10 mouse cellular contexts compared by ENCODE assay signal in genomic region chr13:35967690-35968089, GRCm38 (mm10). TPM values are rescaled to one million over a fixed set of nuclear protein-coding genes. Genes with fewer than 3 reads are reported as not detected.
A peak's percentile ranks its signal among the peaks of the same experiment; 100 is the strongest.
DNase-seq lines count a peak whose midpoint lies in the region; ATAC-seq lines count a peak whose summit lies in the region.
"Had no signal": no experiment of that assay in that cellular context is flagged by ENCODE, and none has a peak within 500 bp of the region (broad histone marks: within the 10 kb centered on the region; RNA-seq: fewer than 3 reads in every experiment).

No protein-coding gene starts in this region.

- peak overlapping the region; percentile 100 for H3K4me2 ChIP-seq in heart, embryonic 14.5 days (ENCODE audit: low read length)
- peak overlapping the region; percentile 99 for H3K4me2 ChIP-seq in hindbrain, embryonic 15.5 days
- peak overlapping the region; percentile 100 for H3K4me2 ChIP-seq in midbrain, embryonic 15.5 days

- H3K27ac ChIP-seq in heart, embryonic 14.5 days (replicated peaks in 1 of 2; ENCODE audit: control insufficient read depth in 1 of 2, insufficient read depth in 1 of 2, low read depth in 2 of 2, low read length in 2 of 2): peak overlapping the region; percentile 56 to 63; a peak in 3 of 4 replicates
- no peak overlapping the region for H3K27ac ChIP-seq in hindbrain, embryonic 15.5 days (replicated peaks)
- no peak overlapping the region for H3K27ac ChIP-seq in midbrain, embryonic 15.5 days

- no peaks in the 10 kb centered on the region; the same call in 1 of the 2 replicates for H3K9me3 ChIP-seq in heart, embryonic 14.5 days (ENCODE audit: control insufficient read depth, low read length)
- no peaks in the 10 kb centered on the region for H3K9me3 ChIP-seq in hindbrain, embryonic 15.5 days
- no peaks in the 10 kb centered on the region for H3K9me3 ChIP-seq in midbrain, embryonic 15.5 days

- H3K4me1 ChIP-seq in heart, embryonic 14.5 days (ENCODE audit: control insufficient read depth in 2 of 2, insufficient read depth in 2 of 2, low read length in 2 of 2): peaks cover 6 to 10% of the 10 kb centered on the region in 2 experiments; a peak in 2 of 4 replicates
- H3K4me1 ChIP-seq in hindbrain, embryonic 15.5 days (replicated peaks): peaks cover 17% of the 10 kb centered on the region
- peaks cover 25% of the 10 kb centered on the region for H3K4me1 ChIP-seq in midbrain, embryonic 15.5 days

- H3K27me3 ChIP-seq in heart, embryonic 14.5 days (ENCODE audit: control insufficient read depth, insufficient read depth, low read length): no peaks in the 10 kb centered on the region; the same call in 1 of the 2 replicates
- H3K27me3 ChIP-seq in hindbrain, embryonic 15.5 days: peaks cover 28% of the 10 kb centered on the region
- peaks cover 26% of the 10 kb centered on the region for H3K27me3 ChIP-seq in midbrain, embryonic 15.5 days (replicated peaks)

- peak overlapping the region; percentile 58 to 72 for H3K4me3 ChIP-seq in heart, embryonic 14.5 days (ENCODE audit: control insufficient read depth in 1 of 2, insufficient read depth in 1 of 2, low read depth in 1 of 2, low read length in 2 of 2)
- H3K4me3 ChIP-seq in hindbrain, embryonic 15.5 days: peak overlapping the region; percentile 56
- H3K4me3 ChIP-seq in midbrain, embryonic 15.5 days: peak overlapping the region; percentile 70

- H3K9ac ChIP-seq in heart, embryonic 14.5 days (ENCODE audit: low read length): peak overlapping the region; percentile 81
- H3K9ac ChIP-seq in hindbrain, embryonic 15.5 days: 0 out of 2 replicates have a peak overlapping the region, but pooled peaks have one; percentile 44
- no peak overlapping the region for H3K9ac ChIP-seq in midbrain, embryonic 15.5 days

- H3K36me3 ChIP-seq in heart, embryonic 14.5 days (ENCODE audit: control insufficient read depth, insufficient read depth, low read length): no peaks in the 10 kb centered on the region
- no peaks in the 10 kb centered on the region for H3K36me3 ChIP-seq in hindbrain, embryonic 15.5 days
- no peaks in the 10 kb centered on the region for H3K36me3 ChIP-seq in midbrain, embryonic 15.5 days (replicated peaks)

- intact Hi-C loops in heart, postnatal 14 days (cut with DNase I): no loop called here
- intact Hi-C loops in left cerebral cortex, postnatal 36 days (cut with DNase I): no loop called here

- ATAC-seq in heart, embryonic 14.5 days (ENCODE audit: insufficient number of reproducible peaks, insufficient read depth, low FRiP score, low read depth): peak; percentile 45; the same call in 1 of the 2 replicates
- ATAC-seq in hindbrain, embryonic 15.5 days (ENCODE audit: low FRiP score, low read depth): peak; percentile 20; the same call in 1 of the 2 replicates
- ATAC-seq in midbrain, embryonic 15.5 days (replicated peaks): peak; percentile 34; the same call in 1 of the 2 replicates
- ATAC-seq: CD4-positive, CD25-positive, alpha-beta regulatory T cell, adult 4 months had no signal

- WGBS in heart, embryonic 14.5 days: 2% methylated on average over 15 of the region's 15 CpGs
- 3% methylated on average over 15 of the region's 15 CpGs for WGBS in hindbrain, embryonic 15.5 days
- WGBS in midbrain, embryonic 15.5 days: 2% methylated on average over 15 of the region's 15 CpGs

- no peak for DNase-seq in heart, postnatal 14 days
- DNase-seq in embryo, embryonic 10.5 days (ENCODE audit: low spot score): peak; percentile 47
- DNase-seq in left cerebral cortex, postnatal 36 days (ENCODE audit: low spot score in 2 of 2): no peak
- DNase-seq in ovary, postnatal 10 days (ENCODE audit: low spot score): no peak
- DNase-seq in natural killer cell, adult 2 months (ENCODE audit: low spot score in 2 of 2): no peak
- DNase-seq: layer of hippocampus, adult 9-11 months had no signal

RNA-seq across cellular contexts. Expression of gene Ppp1r3g, which starts 9.1 kb away (rescaled TPM):
- 3.9 and 4.3 TPM in 2 replicates for polyA plus RNA-seq in heart, embryonic 14.5 days (2014; fragmentation: Nextera tagmentation; extraction: Ambion mirVana)
- total RNA-seq in heart, postnatal 14 days (2021): under 1 TPM; 0.37 to 0.38 TPM
- polyA plus RNA-seq in hindbrain, embryonic 15.5 days (2015; fragmentation: Nextera tagmentation; extraction: Ambion mirVana): 0.41 and 0.44 TPM in 2 replicates
- 0.43 and 0.80 TPM in 2 replicates for polyA plus RNA-seq in midbrain, embryonic 15.5 days (2015; fragmentation: Nextera tagmentation; extraction: Ambion mirVana)
- 10 to 100 TPM; 16.5 to 17.1 TPM for total RNA-seq in left cerebral cortex, postnatal 36 days (2021)
- polyA plus RNA-seq: CD4-positive, CD25-positive, alpha-beta regulatory T cell, adult 4 months had no signal

Comparison
In these comparisons a context has a peak if more than half of its experiments do, and no peak if none do; other contexts are left out.
1. H3K27ac ChIP-seq: peak in heart, embryonic 14.5 days (2 of 2); none in hindbrain, embryonic 15.5 days (single experiment) and midbrain, embryonic 15.5 days (single experiment).
2. Peak in every context shown above with its lines, with median percentiles within 50 percentile points of each other: ATAC-seq, H3K4me2 ChIP-seq and H3K4me3 ChIP-seq.